Mouse (Mus musculus): ENCODE measurements around the gene Sf3b2. TPM values are rescaled to one million over a fixed set of nuclear protein-coding genes. Genes with fewer than 3 reads are reported as not detected.

Gene Sf3b2
- 375 and 387 TPM in 2 replicates for polyA plus RNA-seq (2014; fragmentation: Nextera tagmentation; extraction: Ambion mirVana)

DNA sequence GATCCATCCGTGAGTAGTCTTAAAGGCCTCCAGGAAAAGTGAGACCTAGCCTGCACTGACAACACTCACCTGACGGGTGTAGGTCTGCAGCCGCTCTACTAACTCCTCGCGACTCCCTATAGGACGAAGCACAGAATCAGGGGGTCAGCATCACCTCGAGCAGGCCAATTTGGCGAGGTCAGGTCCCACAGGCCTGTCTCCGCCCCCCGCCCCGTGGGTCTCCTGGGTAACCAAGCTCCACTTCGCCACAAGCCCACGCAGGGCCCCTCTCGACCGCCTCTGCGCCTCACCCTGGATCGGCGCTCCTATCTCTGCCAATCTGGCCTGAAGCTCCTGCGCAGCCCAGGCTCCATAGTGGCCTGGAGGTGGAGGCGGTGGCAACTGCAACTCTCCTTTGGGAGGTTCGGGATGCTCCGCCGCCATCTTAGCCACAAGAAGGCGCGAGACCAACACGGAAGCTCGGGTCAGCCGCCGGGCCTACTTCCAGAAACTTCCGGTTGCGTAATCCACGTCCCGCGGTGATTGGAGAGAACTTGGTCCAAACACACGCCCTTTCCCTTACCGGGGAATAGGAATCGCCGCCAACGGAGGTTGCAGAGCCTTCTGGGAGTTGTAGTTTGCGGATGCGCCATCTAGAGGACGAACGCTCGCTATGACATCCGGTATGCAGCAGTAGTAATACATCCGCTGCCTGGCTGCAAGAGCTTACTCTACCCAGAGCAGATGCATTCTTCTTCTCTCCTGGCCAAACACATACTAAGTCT is at the start of gene Sf3b2:
Sf3b2 (minus strand) TSS at position 484 of the 764 bp plus-strand sequence.
- Histone ChIP-seq H3K4me1 (ENCODE audit: control insufficient read depth, insufficient read depth, low read length) (no peaks in the 10 kb centered on the region), H3K9ac (replicated peaks; ENCODE audit: low read length) (peak within 1 kb of the TSS; percentile 76)
- WGBS: under 1% methylated on average over 46 of the region's 46 CpGs

DNA sequence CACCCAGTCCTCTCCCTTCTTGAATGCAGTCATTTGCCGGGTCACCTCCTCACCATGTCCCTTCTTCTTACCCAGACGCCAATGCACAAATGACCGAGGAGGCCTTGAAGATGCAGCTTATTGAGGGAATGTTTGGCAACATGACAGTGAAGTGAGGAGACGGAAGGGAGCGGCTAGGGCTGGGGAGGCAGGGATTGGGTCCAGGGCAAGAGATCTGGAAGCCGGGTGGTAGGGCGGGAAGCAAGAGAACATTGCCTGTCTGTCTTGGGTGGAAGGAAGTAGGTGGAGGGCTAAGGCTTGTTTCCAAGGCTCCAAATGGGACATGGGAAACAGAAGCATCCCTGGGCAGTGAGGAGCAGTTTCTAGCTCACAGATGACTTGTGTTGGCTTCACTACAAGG is 46.1 kb upstream of the Sf3b2 start:
- Histone ChIP-seq H3K4me2 (ENCODE audit: low read depth, low read length) (no peak overlapping the region), H3K4me3 (ENCODE audit: low read depth, low read length) (no peak overlapping the region), H3K9ac (replicated peaks; ENCODE audit: low read length) (no peak overlapping the region), H3K27ac (replicated peaks; ENCODE audit: low read depth, low read length) (no peak overlapping the region), H3K9me3 (replicated peaks; ENCODE audit: control insufficient read depth, low read length) (no peaks in the 10 kb centered on the region), H3K27me3 (ENCODE audit: control insufficient read depth, insufficient read depth, low read length) (no peaks in the 10 kb centered on the region), H3K4me1 (ENCODE audit: control insufficient read depth, insufficient read depth, low read length) (no peaks in the 10 kb centered on the region), H3K36me3 (replicated peaks; ENCODE audit: control insufficient read depth, insufficient read depth, low read depth, low read length) (no peaks in the 10 kb centered on the region)
- WGBS: 94% methylated on average over 7 of the region's 7 CpGs
- ATAC-seq (replicated peaks; ENCODE audit: insufficient number of reproducible peaks, low FRiP score, low TSS enrichment, low read depth): no peak
- DNase-seq (ENCODE audit: low spot score): no peak

More for the DNA sequence above, at the start of gene Sf3b2:
- peaks cover 7% of the 10 kb centered on the region for H3K36me3 ChIP-seq (replicated peaks; ENCODE audit: control insufficient read depth, insufficient read depth, low read depth, low read length)
- ATAC-seq (replicated peaks; ENCODE audit: insufficient number of reproducible peaks, low FRiP score, low TSS enrichment, low read depth) (peak; percentile 95), DNase-seq (ENCODE audit: low spot score) (peak; percentile 100)
- H3K27me3 ChIP-seq (ENCODE audit: control insufficient read depth, insufficient read depth, low read length): no peaks in the 10 kb centered on the region
- no peaks in the 10 kb centered on the region for H3K9me3 ChIP-seq (replicated peaks; ENCODE audit: control insufficient read depth, low read length)
- peak within 1 kb of the TSS; percentile 52; the same call in 1 of the 2 replicates for H3K27ac ChIP-seq (replicated peaks; ENCODE audit: low read depth, low read length)
- peak within 1 kb of the TSS; percentile 65 for H3K4me2 ChIP-seq (ENCODE audit: low read depth, low read length)
- H3K4me3 ChIP-seq (ENCODE audit: low read depth, low read length): peak within 1 kb of the TSS; percentile 63

GRCm38 (mm10) chr19:5337975-5338374 is 42.7 kb upstream of the Sf3b2 start:
- DNase-seq (ENCODE audit: low spot score) (peak; percentile 85), ATAC-seq (replicated peaks; ENCODE audit: insufficient number of reproducible peaks, low FRiP score, low TSS enrichment, low read depth) (no peak)
- no peaks in the 10 kb centered on the region for H3K27me3 ChIP-seq (ENCODE audit: control insufficient read depth, insufficient read depth, low read length)
- H3K4me2 ChIP-seq (ENCODE audit: low read depth, low read length): no peak overlapping the region
- WGBS: 22% methylated on average over 5 of the region's 5 CpGs
- H3K27ac ChIP-seq (replicated peaks; ENCODE audit: low read depth, low read length): no peak overlapping the region
- H3K9ac ChIP-seq (replicated peaks; ENCODE audit: low read length): no peak overlapping the region
- H3K9me3 ChIP-seq (replicated peaks; ENCODE audit: control insufficient read depth, low read length): no peaks in the 10 kb centered on the region
- no peaks in the 10 kb centered on the region for H3K4me1 ChIP-seq (ENCODE audit: control insufficient read depth, insufficient read depth, low read length)
- H3K36me3 ChIP-seq (replicated peaks; ENCODE audit: control insufficient read depth, insufficient read depth, low read depth, low read length): no peaks in the 10 kb centered on the region
- H3K4me3 ChIP-seq (ENCODE audit: low read depth, low read length): no peak overlapping the region

- 92% methylated on average over 6 of the region's 6 CpGs for whole genome bisulfite sequencing
- no peak within 1 kb of the TSS for H3K27ac ChIP-seq (replicated peaks; ENCODE audit: low read depth, low read length)
- H3K9ac ChIP-seq (replicated peaks; ENCODE audit: low read length): no peak within 1 kb of the TSS
- no peak within 1 kb of the TSS for H3K4me3 ChIP-seq (ENCODE audit: low read depth, low read length)
- H3K27me3 ChIP-seq (ENCODE audit: control insufficient read depth, insufficient read depth, low read length): no peaks in the 10 kb centered on the region
- ATAC-seq (replicated peaks; ENCODE audit: insufficient number of reproducible peaks, low FRiP score, low TSS enrichment, low read depth) (no peak), DNase-seq (ENCODE audit: low spot score) (no peak)
- no peaks in the 10 kb centered on the region for H3K4me1 ChIP-seq (ENCODE audit: control insufficient read depth, insufficient read depth, low read length)
- H3K36me3 ChIP-seq (replicated peaks; ENCODE audit: control insufficient read depth, insufficient read depth, low read depth, low read length): no peaks in the 10 kb centered on the region
- no peaks in the 10 kb centered on the region for H3K9me3 ChIP-seq (replicated peaks; ENCODE audit: control insufficient read depth, low read length)
- H3K4me2 ChIP-seq (ENCODE audit: low read depth, low read length): no peak within 1 kb of the TSS
Measured at GRCm38 (mm10) chr19:5335441-5335840, 40.2 kb upstream of the Sf3b2 start, which contains the start of gene Catsper1. Gene Catsper1, plus strand, starts transcription at chr19:5335741.

GRCm38 (mm10) chr19:5334741-5335140 is 39.5 kb upstream of the Sf3b2 start:
- H3K9me3 ChIP-seq (replicated peaks; ENCODE audit: control insufficient read depth, low read length): no peaks in the 10 kb centered on the region
- no peak for DNase-seq (ENCODE audit: low spot score)
- H3K27me3 ChIP-seq (ENCODE audit: control insufficient read depth, insufficient read depth, low read length): no peaks in the 10 kb centered on the region
- WGBS: 74% methylated on average over 5 of the region's 5 CpGs
- no peak overlapping the region for H3K4me2 ChIP-seq (ENCODE audit: low read depth, low read length)
- H3K27ac ChIP-seq (replicated peaks; ENCODE audit: low read depth, low read length): no peak overlapping the region
- no peaks in the 10 kb centered on the region for H3K36me3 ChIP-seq (replicated peaks; ENCODE audit: control insufficient read depth, insufficient read depth, low read depth, low read length)
- H3K4me3 ChIP-seq (ENCODE audit: low read depth, low read length): no peak overlapping the region
- H3K4me1 ChIP-seq (ENCODE audit: control insufficient read depth, insufficient read depth, low read length): no peaks in the 10 kb centered on the region
- no peak for ATAC-seq (replicated peaks; ENCODE audit: insufficient number of reproducible peaks, low FRiP score, low TSS enrichment, low read depth)
- H3K9ac ChIP-seq (replicated peaks; ENCODE audit: low read length): no peak overlapping the region

GRCm38 (mm10) chr19:5327970-5328369 is 32.7 kb upstream of the Sf3b2 start:
- no peaks in the 10 kb centered on the region for H3K36me3 ChIP-seq (replicated peaks; ENCODE audit: control insufficient read depth, insufficient read depth, low read depth, low read length)
- H3K27ac ChIP-seq (replicated peaks; ENCODE audit: low read depth, low read length): no peak overlapping the region
- H3K27me3 ChIP-seq (ENCODE audit: control insufficient read depth, insufficient read depth, low read length): no peaks in the 10 kb centered on the region
- no peaks in the 10 kb centered on the region for H3K9me3 ChIP-seq (replicated peaks; ENCODE audit: control insufficient read depth, low read length)
- 72% methylated on average over 19 of the region's 19 CpGs for WGBS
- H3K4me3 ChIP-seq (ENCODE audit: low read depth, low read length): no peak overlapping the region
- no peak overlapping the region for H3K4me2 ChIP-seq (ENCODE audit: low read depth, low read length)
- ATAC-seq (replicated peaks; ENCODE audit: insufficient number of reproducible peaks, low FRiP score, low TSS enrichment, low read depth) (no peak), DNase-seq (ENCODE audit: low spot score) (no peak)
- no peak overlapping the region for H3K9ac ChIP-seq (replicated peaks; ENCODE audit: low read length)
- no peaks in the 10 kb centered on the region for H3K4me1 ChIP-seq (ENCODE audit: control insufficient read depth, insufficient read depth, low read length)

GRCm38 (mm10) chr19:5323801-5324200 is 28.5 kb upstream of the Sf3b2 start:
- DNase-seq (ENCODE audit: low spot score) (no peak), ATAC-seq (replicated peaks; ENCODE audit: insufficient number of reproducible peaks, low FRiP score, low TSS enrichment, low read depth) (no peak)
- Histone ChIP-seq H3K27me3 (ENCODE audit: control insufficient read depth, insufficient read depth, low read length) (no peaks in the 10 kb centered on the region), H3K4me3 (ENCODE audit: low read depth, low read length) (no peak overlapping the region), H3K9ac (replicated peaks; ENCODE audit: low read length) (no peak overlapping the region), H3K27ac (replicated peaks; ENCODE audit: low read depth, low read length) (no peak overlapping the region), H3K4me1 (ENCODE audit: control insufficient read depth, insufficient read depth, low read length) (no peaks in the 10 kb centered on the region), H3K9me3 (replicated peaks; ENCODE audit: control insufficient read depth, low read length) (no peaks in the 10 kb centered on the region), H3K36me3 (replicated peaks; ENCODE audit: control insufficient read depth, insufficient read depth, low read depth, low read length) (no peaks in the 10 kb centered on the region), H3K4me2 (ENCODE audit: low read depth, low read length) (no peak overlapping the region)
- 67% methylated on average over 17 of the region's 17 CpGs for WGBS

DNA sequence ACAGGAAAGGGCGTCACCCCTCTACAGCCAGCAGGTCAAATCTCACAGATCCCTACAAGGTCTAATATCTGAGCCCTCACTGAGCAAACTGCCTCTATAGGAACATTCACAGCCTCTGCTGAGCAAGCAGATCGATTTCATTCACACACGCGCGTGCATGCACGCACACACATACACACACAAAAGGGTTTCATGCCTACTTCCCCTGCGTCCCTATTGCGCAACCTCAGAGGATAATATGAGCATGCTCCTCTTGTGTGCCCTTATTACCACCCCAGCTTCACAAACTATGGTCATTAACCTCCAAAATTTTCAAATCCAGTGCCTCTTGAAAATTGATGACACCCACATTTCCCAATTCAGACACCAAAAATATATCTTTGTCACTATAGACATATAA is 17.9 kb upstream of the Sf3b2 start:
- peaks cover 3% of the 10 kb centered on the region; the same call in 1 of the 2 replicates for H3K9me3 ChIP-seq (replicated peaks; ENCODE audit: control insufficient read depth, low read length)
- H3K27ac ChIP-seq (replicated peaks; ENCODE audit: low read depth, low read length): no peak overlapping the region
- H3K4me1 ChIP-seq (ENCODE audit: control insufficient read depth, insufficient read depth, low read length): no peaks in the 10 kb centered on the region
- no peak overlapping the region for H3K4me3 ChIP-seq (ENCODE audit: low read depth, low read length)
- H3K27me3 ChIP-seq (ENCODE audit: control insufficient read depth, insufficient read depth, low read length): no peaks in the 10 kb centered on the region
- 88% methylated on average over 8 of the region's 8 CpGs for WGBS
- ATAC-seq (replicated peaks; ENCODE audit: insufficient number of reproducible peaks, low FRiP score, low TSS enrichment, low read depth) (no peak), DNase-seq (ENCODE audit: low spot score) (no peak)
- no peak overlapping the region for H3K9ac ChIP-seq (replicated peaks; ENCODE audit: low read length)
- H3K36me3 ChIP-seq (replicated peaks; ENCODE audit: control insufficient read depth, insufficient read depth, low read depth, low read length): no peaks in the 10 kb centered on the region
- no peak overlapping the region for H3K4me2 ChIP-seq (ENCODE audit: low read depth, low read length)

Measured in embryonic facial prominence, embryonic 11.5 days (tissue).